29 mouse cellular contexts compared by ENCODE assay signal in the genomic region with DNA sequence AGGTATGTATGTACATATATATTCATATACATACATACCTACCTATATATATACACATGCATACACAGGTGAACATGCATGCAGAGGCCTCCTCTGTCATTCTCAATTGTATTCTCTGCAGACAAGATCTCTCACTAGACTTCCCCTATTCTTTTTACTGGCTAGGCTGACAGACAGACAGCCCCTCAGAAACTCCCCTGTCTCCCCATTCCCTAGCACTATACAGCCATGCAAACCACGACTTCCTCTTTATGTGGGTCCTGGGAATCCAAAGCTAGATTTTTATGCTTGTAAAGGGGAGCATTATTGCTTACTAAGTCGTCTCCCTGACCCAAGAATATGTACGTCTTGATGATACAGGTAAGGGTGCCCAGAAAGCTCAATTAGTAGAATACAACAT.
"Had no signal": no experiment of that assay in that cellular context is flagged by ENCODE, and none has a peak within 500 bp of the region (broad histone marks: within the 10 kb centered on the region; RNA-seq: fewer than 3 reads in every experiment).

No protein-coding gene starts in this region.

- ATAC-seq: forebrain, embryonic 13.5 days; forebrain, embryonic 14.5 days; forebrain, embryonic 15.5 days; forebrain, embryonic 16.5 days had no signal

- H3K27ac ChIP-seq: embryonic facial prominence, embryonic 10.5 days; embryonic facial prominence, embryonic 12.5 days; embryonic facial prominence, embryonic 13.5 days; embryonic facial prominence, embryonic 15.5 days; forebrain, embryonic 10.5 days; forebrain, embryonic 12.5 days; forebrain, embryonic 13.5 days; forebrain, embryonic 15.5 days; gastrocnemius, adult 2 months; heart, adult 2 months had no signal

- H3K4me1 ChIP-seq: embryonic facial prominence, embryonic 10.5 days; embryonic facial prominence, embryonic 12.5 days; embryonic facial prominence, embryonic 13.5 days; embryonic facial prominence, embryonic 15.5 days; forebrain, embryonic 10.5 days; forebrain, embryonic 12.5 days; forebrain, embryonic 13.5 days; forebrain, embryonic 15.5 days had no signal

- H3K27me3 ChIP-seq: embryonic facial prominence, embryonic 12.5 days; embryonic facial prominence, embryonic 13.5 days; embryonic facial prominence, embryonic 15.5 days; forebrain, embryonic 12.5 days; forebrain, embryonic 13.5 days; forebrain, embryonic 15.5 days had no signal

- DNase-seq: cerebellum, adult 18-20 months; cerebellum, adult 8-10 months; cerebellum, adult 9-10 months; cerebellum, adult 9-11 months; cerebellum, postnatal 10 days; cerebellum, postnatal 14 days; cerebellum, postnatal 25 days; cerebellum, postnatal 36 days; embryo, embryonic 11 days; forebrain, postnatal 0 days; gastrocnemius, adult 2 months; gastrocnemius, postnatal 10 days; gastrocnemius, postnatal 14 days; gastrocnemius, postnatal 25 days; gastrocnemius, postnatal 36 days; heart, adult 11 months; heart, adult 18-20 months; heart, adult 2 months had no signal

- H3K4me3 ChIP-seq: embryonic facial prominence, embryonic 10.5 days; embryonic facial prominence, embryonic 12.5 days; embryonic facial prominence, embryonic 13.5 days; embryonic facial prominence, embryonic 15.5 days; erythroblast, embryonic 14.5 days; forebrain, embryonic 10.5 days; forebrain, embryonic 12.5 days; forebrain, embryonic 13.5 days; forebrain, embryonic 15.5 days; gastrocnemius, adult 2 months; heart, adult 2 months had no signal
